Comparison of ENCODE assay signal across 8 mouse cellular contexts in the genomic region with DNA sequence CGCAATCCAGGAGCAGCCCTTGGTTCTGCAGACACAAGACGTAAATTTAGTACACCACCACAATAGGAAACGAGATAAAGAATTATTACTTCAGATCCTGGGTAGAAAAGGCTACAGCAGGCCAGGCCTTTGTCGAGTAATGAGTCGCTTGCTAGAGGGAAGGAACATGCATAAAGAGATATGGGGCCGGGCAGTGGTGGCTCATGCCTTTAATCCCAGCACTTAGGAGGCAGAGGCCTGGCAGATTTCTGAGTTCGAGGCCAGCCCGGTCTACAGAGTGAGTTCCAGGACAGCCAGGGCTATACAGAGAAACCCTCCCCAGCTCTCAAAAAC. TPM values are rescaled to one million over a fixed set of nuclear protein-coding genes. Genes with fewer than 3 reads are reported as not detected.
DNase-seq lines count a peak whose midpoint lies in the region; ATAC-seq lines count a peak whose summit lies in the region.

No protein-coding gene starts in this region.

- no peaks in the 10 kb centered on the region for H3K9me3 ChIP-seq in kidney, embryonic 15.5 days (replicated peaks)
- H3K9me3 ChIP-seq in hindbrain, embryonic 16.5 days (ENCODE audit: control insufficient read depth, low read length) = no peaks in the 10 kb centered on the region
- no peaks in the 10 kb centered on the region for H3K9me3 ChIP-seq in midbrain, embryonic 15.5 days

- H3K9ac ChIP-seq in kidney, embryonic 15.5 days = peak overlapping the region; percentile 95; the same call in 1 of the 2 replicates
- H3K9ac ChIP-seq in hindbrain, embryonic 16.5 days (ENCODE audit: low read depth, low read length) = peak overlapping the region; percentile 63
- peak overlapping the region; percentile 21; the same call in 1 of the 2 replicates for H3K9ac ChIP-seq in midbrain, embryonic 15.5 days

- H3K27me3 ChIP-seq in kidney, embryonic 15.5 days = no peaks in the 10 kb centered on the region
- no peaks in the 10 kb centered on the region for H3K27me3 ChIP-seq in hindbrain, embryonic 16.5 days (replicated peaks; ENCODE audit: control insufficient read depth, insufficient read depth, low read length)
- no peaks in the 10 kb centered on the region for H3K27me3 ChIP-seq in midbrain, embryonic 15.5 days (replicated peaks)

- peak overlapping the region; percentile 93 for H3K4me2 ChIP-seq in kidney, embryonic 15.5 days
- H3K4me2 ChIP-seq in hindbrain, embryonic 16.5 days (ENCODE audit: low read length) = peak overlapping the region; percentile 51
- H3K4me2 ChIP-seq in midbrain, embryonic 15.5 days = peak overlapping the region; percentile 98

- peaks cover 33% of the 10 kb centered on the region for H3K4me1 ChIP-seq in kidney, embryonic 15.5 days
- H3K4me1 ChIP-seq in hindbrain, embryonic 16.5 days (ENCODE audit: control insufficient read depth, insufficient read depth, low read depth, low read length) = peaks cover 13% of the 10 kb centered on the region
- peaks cover 27% of the 10 kb centered on the region for H3K4me1 ChIP-seq in midbrain, embryonic 15.5 days

- DNase-seq in kidney, postnatal 10 days = no peak
- no peak for DNase-seq in gastrocnemius, postnatal 4 days (ENCODE audit: low spot score in 2 of 2)
- no peak for DNase-seq in cerebellum, adult 11 months
- DNase-seq in retina, embryonic 14.5 days (ENCODE audit: low spot score) = no peak

- ATAC-seq in kidney, embryonic 15.5 days (replicated peaks; ENCODE audit: low FRiP score) = no peak; the same call in 1 of the 2 replicates
- peak; percentile 16; the same call in 1 of the 2 replicates for ATAC-seq in common myeloid progenitor, adult 5-6 weeks (replicated peaks; ENCODE audit: low read depth, poor library complexity, severe bottlenecking)
- ATAC-seq in hindbrain, embryonic 16.5 days = no peak
- peak; percentile 41; the same call in 1 of the 2 replicates for ATAC-seq in midbrain, embryonic 15.5 days (replicated peaks)

- H3K4me3 ChIP-seq in kidney, embryonic 15.5 days (replicated peaks) = peak overlapping the region; percentile 99
- H3K4me3 ChIP-seq in hindbrain, embryonic 16.5 days (ENCODE audit: low read length) = peak overlapping the region; percentile 99
- H3K4me3 ChIP-seq in midbrain, embryonic 15.5 days = peak overlapping the region; percentile 94

- H3K27ac ChIP-seq in kidney, embryonic 15.5 days = peak overlapping the region; percentile 84
- H3K27ac ChIP-seq in hindbrain, embryonic 16.5 days (ENCODE audit: low read depth, low read length) = peak overlapping the region; percentile 87
- peak overlapping the region; percentile 87 for H3K27ac ChIP-seq in midbrain, embryonic 15.5 days

- WGBS in kidney, embryonic 15.5 days = 26% methylated on average over 8 of the region's 8 CpGs
- 27% methylated on average over 8 of the region's 8 CpGs for WGBS in hindbrain, embryonic 16.5 days
- 23% methylated on average over 8 of the region's 8 CpGs for WGBS in midbrain, embryonic 15.5 days

- peaks cover 34% of the 10 kb centered on the region for H3K36me3 ChIP-seq in kidney, embryonic 15.5 days
- peaks cover 16% of the 10 kb centered on the region for H3K36me3 ChIP-seq in hindbrain, embryonic 16.5 days (ENCODE audit: control insufficient read depth, insufficient read depth, low read length)
- H3K36me3 ChIP-seq in midbrain, embryonic 15.5 days (replicated peaks) = peaks cover 24% of the 10 kb centered on the region; the same call in 1 of the 2 replicates

RNA-seq across cellular contexts. Expression of a gene that starts 0.4 kb away (rescaled TPM):
- polyA plus RNA-seq in kidney, embryonic 15.5 days (2015; fragmentation: Nextera tagmentation; extraction: Ambion mirVana) = 74.2 and 87.2 TPM in 2 replicates
- total RNA-seq in common myeloid progenitor, adult 5-6 weeks (2017) = 43.2 and 57.9 TPM in 2 replicates
- polyA plus RNA-seq in hindbrain, embryonic 16.5 days (2015; fragmentation: Nextera tagmentation; extraction: Ambion mirVana) = 46.9 and 48.5 TPM in 2 replicates
- polyA plus RNA-seq in midbrain, embryonic 15.5 days (2015; fragmentation: Nextera tagmentation; extraction: Ambion mirVana) = 48.2 and 48.5 TPM in 2 replicates
- 10 to 100 TPM; 37.8 TPM for total RNA-seq in gastrocnemius, postnatal 4 days (2021)

RNA-seq across cellular contexts. Expression of a gene that starts 12.5 kb away (rescaled TPM):
- polyA plus RNA-seq in kidney, embryonic 15.5 days (2015; fragmentation: Nextera tagmentation; extraction: Ambion mirVana) = 200 and 215 TPM in 2 replicates
- total RNA-seq in common myeloid progenitor, adult 5-6 weeks (2017) = 66.0 and 88.2 TPM in 2 replicates
- polyA plus RNA-seq in hindbrain, embryonic 16.5 days (2015; fragmentation: Nextera tagmentation; extraction: Ambion mirVana) = 272 and 305 TPM in 2 replicates
- 296 and 300 TPM in 2 replicates for polyA plus RNA-seq in midbrain, embryonic 15.5 days (2015; fragmentation: Nextera tagmentation; extraction: Ambion mirVana)
- 10 to 100 TPM; 67.1 to 70.9 TPM for total RNA-seq in gastrocnemius, postnatal 4 days (2021)

RNA-seq across cellular contexts. Expression of a gene that starts 12.6 kb away (rescaled TPM):
- polyA plus RNA-seq in kidney, embryonic 15.5 days (2015; fragmentation: Nextera tagmentation; extraction: Ambion mirVana) = 36.5 and 39.9 TPM in 2 replicates
- total RNA-seq in common myeloid progenitor, adult 5-6 weeks (2017) = 4.8 and 5.6 TPM in 2 replicates
- 134 and 139 TPM in 2 replicates for polyA plus RNA-seq in hindbrain, embryonic 16.5 days (2015; fragmentation: Nextera tagmentation; extraction: Ambion mirVana)
- polyA plus RNA-seq in midbrain, embryonic 15.5 days (2015; fragmentation: Nextera tagmentation; extraction: Ambion mirVana) = 137 and 138 TPM in 2 replicates
- 10 to 100 TPM in 1 of 2 experiments, 1 to 10 TPM in 1; 8.3 to 10.9 TPM for total RNA-seq in gastrocnemius, postnatal 4 days (2021)

RNA-seq across cellular contexts. Expression of a gene that starts 27.8 kb away (rescaled TPM):
- 44.1 and 51.8 TPM in 2 replicates for polyA plus RNA-seq in kidney, embryonic 15.5 days (2015; fragmentation: Nextera tagmentation; extraction: Ambion mirVana)
- total RNA-seq in common myeloid progenitor, adult 5-6 weeks (2017) = 46.0 and 62.3 TPM in 2 replicates
- 82.9 and 92.6 TPM in 2 replicates for polyA plus RNA-seq in hindbrain, embryonic 16.5 days (2015; fragmentation: Nextera tagmentation; extraction: Ambion mirVana)
- 102 and 107 TPM in 2 replicates for polyA plus RNA-seq in midbrain, embryonic 15.5 days (2015; fragmentation: Nextera tagmentation; extraction: Ambion mirVana)
- total RNA-seq in gastrocnemius, postnatal 4 days (2021) = 10 to 100 TPM; 48.6 to 49.9 TPM

RNA-seq across cellular contexts. Expression of a gene that starts 34.0 kb away (rescaled TPM):
- polyA plus RNA-seq in kidney, embryonic 15.5 days (2015; fragmentation: Nextera tagmentation; extraction: Ambion mirVana) = 3.8 and 6.1 TPM in 2 replicates
- 18.9 and 25.7 TPM in 2 replicates for total RNA-seq in common myeloid progenitor, adult 5-6 weeks (2017)
- polyA plus RNA-seq in hindbrain, embryonic 16.5 days (2015; fragmentation: Nextera tagmentation; extraction: Ambion mirVana) = 2.0 and 2.9 TPM in 2 replicates
- polyA plus RNA-seq in midbrain, embryonic 15.5 days (2015; fragmentation: Nextera tagmentation; extraction: Ambion mirVana) = 1.7 and 2.9 TPM in 2 replicates
- 10 to 100 TPM; 26.7 to 27.1 TPM for total RNA-seq in gastrocnemius, postnatal 4 days (2021)

Comparison
In these comparisons a context has a peak if more than half of its experiments do, and no peak if none do; other contexts are left out.
1. ATAC-seq: peak in common myeloid progenitor, adult 5-6 weeks (single experiment) and midbrain, embryonic 15.5 days (single experiment); none in kidney, embryonic 15.5 days (single experiment) and hindbrain, embryonic 16.5 days (single experiment).
2. H3K9ac ChIP-seq: peak in every context shown above with its lines; median percentile 95 in kidney, embryonic 15.5 days; 63 in hindbrain, embryonic 16.5 days; 21 in midbrain, embryonic 15.5 days.
3. Peak in every context shown above with its lines, with median percentiles within 50 percentile points of each other: H3K27ac ChIP-seq, H3K4me2 ChIP-seq and H3K4me3 ChIP-seq.